Mouse (Mus musculus): ENCODE data around the gene Skor1.

Gene Skor1

DNA sequence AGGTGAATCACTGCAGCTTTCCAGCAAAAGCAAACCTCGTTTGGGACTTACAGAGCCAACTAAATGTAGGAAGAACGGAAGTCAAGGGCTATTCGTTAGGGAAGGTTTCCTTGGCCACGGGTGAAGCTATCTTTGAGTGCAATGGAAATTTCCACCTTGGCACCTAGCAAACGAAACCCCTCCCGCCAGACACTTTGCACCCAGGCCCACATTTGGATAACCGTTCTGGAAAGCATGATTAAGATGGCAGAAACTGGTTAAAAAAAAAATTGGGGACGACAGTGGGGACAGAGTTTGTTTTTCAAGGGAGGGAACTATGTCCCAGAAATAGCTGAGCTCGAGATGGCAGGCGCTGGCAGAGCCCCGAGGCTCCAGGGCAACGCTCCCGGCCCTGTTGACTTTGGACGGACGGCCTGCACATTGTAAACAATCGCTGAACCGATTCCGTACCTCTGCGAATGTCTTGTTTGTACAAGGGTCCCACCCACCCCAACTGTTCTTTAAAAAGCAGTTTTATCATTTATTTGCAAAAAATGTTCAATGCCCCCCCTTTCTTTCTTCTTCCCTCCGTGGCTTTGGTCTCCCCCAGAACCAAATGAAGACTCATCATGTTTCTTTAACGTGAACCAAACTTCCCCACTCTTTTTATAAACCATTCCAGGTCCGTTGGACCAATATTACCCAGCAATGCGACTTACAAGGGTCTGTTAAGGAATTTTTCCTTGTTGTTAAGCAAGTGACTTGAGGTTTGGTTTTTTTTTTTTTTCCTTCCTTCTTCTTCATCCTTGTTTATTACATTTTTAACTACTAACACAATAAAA, 57.5 kb downstream of the Skor1 start:
- DNase-seq (ENCODE audit: low read depth, low spot score), result no peak

DNA sequence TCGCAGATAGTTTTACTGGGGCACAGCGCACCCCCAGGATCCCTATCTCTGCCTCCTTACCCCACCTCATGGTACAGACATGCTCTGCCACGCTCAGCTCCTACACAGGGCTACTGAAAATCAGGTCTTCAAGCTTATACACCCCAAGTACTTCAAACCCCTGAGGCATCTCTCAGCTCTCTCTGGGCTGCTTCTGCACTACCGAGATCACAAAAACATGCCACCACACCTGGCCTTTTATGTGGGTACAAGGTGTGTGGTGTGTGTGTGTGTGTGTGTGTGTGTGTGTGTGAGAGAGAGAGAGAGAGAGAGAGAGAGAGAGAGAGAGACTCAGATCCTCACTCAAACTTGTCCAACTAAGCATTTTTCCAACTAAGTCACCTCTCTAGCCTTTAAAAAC, 59.6 kb downstream of the Skor1 start:
- DNase-seq (ENCODE audit: low read depth, low spot score), result no peak

All from telencephalon, adult 2 months (tissue).